Mouse (Mus musculus) MEL-GATA-1-ER (cell line): Measurements from ENCODE around the gene Stub1.
A peak's percentile ranks its signal among the peaks of the same experiment; 100 is the strongest.

Experiments used
- DNase-seq: peaks from one replicate; pipeline ENCODE4 v3.0.0-alpha.2; 2012; ENCODE audit warnings: low read depth; ENCODE audit errors: extremely low read depth

Stub1 gene

DNA sequence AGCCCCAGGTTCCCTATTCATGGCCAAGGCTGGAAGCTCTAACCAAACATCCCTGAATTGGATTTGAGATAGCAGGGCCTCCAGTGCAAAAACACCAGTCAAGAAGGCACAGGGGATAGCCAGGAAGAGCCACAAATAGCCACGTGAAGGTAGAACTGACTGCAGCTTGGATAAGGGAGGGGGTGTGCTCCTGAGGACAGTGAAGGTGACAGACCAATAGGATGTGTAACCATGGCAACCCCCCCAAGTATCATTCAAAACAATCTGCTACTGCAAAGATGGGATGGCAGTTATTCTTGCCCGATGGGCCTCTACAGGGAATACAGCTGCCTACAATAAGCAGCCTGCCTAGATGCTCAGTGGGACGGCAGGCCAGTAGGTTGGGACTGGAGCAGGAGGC lies 4.3 kb upstream of the Stub1 start:
- DNase-seq, result no peak

DNA sequence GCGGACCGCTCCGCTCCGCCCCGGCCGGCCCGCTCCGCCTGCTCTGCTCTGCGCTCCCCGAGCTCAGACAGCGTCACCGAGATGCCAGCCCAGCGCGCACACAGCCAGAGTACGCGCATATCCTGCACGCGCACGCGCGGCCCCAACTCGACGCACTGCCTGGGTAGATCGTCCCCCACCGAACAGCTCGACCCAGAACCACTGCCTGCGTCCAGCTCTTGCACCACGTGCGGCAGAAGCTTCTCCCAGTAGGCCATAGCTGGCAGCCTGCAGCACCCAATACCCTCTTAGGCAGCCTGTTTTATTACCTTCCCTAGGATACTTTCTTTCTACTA lies 3.8 kb upstream of the Stub1 start, which contains the start of gene Rhbdl1:
Rhbdl1 (minus strand) TSS at position 220 of the 335 bp plus-strand sequence.
- no peak for DNase-seq

DNA sequence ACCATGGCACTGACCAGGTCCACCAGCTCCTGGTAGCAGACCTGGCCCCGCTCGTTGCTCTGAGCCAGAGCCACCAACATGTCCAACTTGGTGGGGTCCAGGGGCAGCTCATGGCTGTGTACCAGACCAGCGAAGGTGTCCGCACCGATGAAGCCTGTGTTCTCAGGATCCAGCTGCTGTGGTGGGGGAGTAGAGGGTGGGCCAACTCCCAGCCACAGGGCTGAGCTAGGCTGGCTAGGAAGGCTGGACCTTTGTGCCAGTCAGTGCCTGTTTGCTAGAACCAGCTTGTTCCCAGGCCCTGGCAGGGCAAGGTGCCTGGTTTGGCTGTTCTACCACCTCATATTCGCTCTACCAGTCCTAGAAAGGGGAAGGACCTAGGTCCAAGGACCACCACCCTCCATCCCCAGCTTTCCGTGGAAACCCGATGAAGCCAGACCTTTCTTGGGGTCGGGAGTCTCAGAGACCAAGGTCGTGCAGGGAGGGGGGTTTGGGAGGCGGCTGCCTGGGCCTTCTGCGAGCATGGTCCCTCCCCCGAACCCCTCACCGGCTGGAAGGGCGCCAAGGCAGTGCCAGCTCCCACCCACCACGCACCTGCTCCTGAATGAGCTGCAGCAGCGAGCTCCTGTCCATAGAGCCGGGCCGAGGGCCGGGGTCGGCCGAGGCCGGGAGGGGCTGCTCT lies 3.3 kb upstream of the Stub1 start:
- DNase-seq, result no peak

DNA sequence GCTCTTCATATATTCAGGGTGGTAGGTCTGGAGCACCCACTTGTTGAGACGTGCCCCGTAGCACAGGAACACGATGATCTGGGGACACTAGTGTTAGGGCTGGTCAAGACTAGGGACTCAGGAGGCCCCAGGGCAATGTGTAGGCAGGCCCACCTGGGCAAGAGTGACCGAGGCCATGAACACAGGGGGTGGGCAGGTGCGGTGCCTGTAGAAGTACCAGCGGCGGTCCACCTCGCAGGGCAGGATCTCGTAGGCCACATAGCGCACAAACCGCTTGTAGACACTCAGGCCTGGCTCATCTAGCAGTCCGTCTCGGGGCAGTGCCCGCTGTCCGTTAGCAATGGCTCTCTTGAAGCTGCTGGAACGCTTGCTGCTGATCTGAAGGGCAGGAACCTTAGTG lies 2.6 kb upstream of the Stub1 start:
- no peak for DNase-seq

DNA sequence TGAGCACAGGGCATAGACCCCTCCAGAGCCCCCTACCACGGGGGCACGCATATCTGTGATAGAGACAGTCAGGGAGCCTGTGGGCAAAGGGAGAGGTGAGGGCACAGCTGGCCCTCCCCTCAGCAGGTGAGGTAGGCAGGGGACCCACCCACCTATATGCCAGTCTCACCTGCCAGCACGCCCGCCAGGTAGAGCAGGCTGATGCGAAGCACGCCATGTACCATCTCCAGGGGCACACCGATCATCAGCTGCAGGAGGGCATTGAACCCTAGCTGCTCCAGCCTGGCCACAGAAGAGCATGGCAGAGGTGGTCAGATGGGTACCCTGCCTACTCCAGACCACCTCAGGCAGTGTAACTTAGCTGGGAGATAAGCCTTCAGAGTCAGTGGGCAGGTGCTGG lies 2.1 kb upstream of the Stub1 start:
- no peak for DNase-seq

DNA sequence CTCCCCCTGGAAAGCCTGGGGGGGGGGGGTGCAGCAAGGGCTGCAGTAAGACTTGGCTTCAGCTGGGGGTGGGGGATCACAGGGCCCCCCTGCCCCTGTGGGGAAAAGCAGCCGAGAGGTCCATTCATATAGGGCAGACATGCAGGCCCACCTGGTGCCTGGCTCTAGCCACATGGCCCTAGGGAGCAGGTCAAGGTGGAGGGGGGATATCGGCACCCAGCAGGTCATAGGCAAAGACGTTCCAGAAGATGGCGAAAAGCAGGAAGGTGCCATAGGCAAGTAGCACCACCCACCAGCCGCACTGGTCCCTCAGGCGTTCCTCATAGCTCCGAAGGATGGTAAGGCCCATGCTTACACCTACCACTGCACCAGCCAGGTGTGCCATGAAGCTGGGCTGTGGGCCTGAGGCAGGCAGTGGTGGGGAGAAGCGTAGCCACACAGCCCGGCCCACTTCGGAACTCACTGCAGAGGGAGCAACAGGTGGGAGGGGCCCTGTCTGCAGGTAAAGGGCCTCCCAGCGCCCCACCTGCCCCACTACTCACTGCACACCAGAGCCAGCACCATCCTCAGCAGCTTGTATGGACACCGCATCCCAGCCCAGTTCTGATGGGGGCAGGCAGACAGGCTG lies 1.5 kb upstream of the Stub1 start:
- no peak for DNase-seq

DNA sequence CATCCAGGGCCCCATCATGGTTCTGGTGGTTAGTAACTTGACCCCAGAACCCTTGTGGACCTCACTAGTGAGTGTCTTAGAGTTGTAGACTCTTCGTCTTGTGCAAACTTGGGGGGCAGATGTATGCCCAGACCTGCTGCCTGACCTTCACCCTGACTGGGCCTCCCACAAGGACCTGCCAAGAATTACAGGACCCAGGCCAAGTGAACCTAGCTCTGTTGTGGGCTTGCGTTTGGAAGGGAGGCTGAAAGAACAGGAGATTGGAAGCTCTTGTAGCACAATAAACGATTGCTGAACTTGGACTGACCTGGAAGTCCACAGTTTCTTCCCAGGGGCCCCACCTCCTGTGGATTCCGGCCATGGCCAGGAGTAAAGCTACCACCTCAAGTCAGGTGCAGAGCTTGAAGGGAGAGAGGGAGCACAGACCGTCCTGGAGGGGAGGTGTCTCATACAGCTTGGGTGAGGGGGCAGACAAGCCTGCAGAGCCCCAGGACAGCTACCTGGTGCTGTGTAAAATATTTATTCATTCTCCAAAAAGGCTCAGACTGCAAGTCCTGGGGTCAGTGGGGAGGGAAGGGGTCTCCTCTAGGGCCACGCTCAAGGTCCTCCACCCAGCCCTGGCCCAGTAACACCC lies 874 bp upstream of the Stub1 start:
- no peak for DNase-seq

DNA sequence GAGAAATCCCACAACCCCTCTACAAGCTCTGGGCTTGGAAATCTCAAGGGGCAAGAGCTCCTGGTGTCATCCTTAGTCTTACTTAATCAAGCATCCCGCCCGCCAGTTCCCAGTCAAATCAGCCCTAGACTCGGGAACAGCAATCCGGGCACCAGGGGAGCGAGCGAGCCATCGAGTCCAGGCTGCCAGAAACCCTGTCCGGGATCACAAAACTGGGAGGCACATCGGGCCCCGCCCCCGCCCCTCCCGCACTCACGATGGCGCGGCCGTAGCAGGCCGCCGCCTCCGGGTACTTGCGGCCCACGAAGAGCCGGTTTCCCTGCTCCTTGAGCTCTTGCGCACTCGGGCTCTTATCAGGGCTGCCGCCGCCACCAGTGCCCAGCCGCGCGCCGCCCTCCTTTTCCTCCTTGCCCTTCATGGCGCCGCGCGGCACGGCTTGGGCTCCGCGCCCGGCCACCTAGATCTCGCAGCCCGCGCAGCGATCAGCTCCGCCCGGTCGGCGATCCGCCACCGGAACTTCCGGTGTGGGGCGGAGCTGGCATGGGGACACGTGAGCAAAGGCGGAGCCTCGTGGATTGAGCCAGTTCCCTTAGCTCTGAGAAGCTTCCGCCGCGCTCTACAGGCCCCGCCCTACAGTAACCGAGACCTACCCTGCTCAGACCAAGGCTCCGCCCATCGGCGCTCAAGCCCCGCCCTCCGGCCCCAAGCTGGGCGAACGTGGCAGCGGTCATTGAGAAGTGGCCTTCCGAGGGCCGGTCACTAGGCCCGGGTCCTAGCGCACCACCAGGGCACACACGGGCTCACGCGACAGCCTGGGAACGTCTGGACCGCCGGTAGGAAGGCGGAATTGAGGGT lies 541 bp downstream of the Stub1 start:
- peak; percentile 92 for DNase-seq

DNA sequence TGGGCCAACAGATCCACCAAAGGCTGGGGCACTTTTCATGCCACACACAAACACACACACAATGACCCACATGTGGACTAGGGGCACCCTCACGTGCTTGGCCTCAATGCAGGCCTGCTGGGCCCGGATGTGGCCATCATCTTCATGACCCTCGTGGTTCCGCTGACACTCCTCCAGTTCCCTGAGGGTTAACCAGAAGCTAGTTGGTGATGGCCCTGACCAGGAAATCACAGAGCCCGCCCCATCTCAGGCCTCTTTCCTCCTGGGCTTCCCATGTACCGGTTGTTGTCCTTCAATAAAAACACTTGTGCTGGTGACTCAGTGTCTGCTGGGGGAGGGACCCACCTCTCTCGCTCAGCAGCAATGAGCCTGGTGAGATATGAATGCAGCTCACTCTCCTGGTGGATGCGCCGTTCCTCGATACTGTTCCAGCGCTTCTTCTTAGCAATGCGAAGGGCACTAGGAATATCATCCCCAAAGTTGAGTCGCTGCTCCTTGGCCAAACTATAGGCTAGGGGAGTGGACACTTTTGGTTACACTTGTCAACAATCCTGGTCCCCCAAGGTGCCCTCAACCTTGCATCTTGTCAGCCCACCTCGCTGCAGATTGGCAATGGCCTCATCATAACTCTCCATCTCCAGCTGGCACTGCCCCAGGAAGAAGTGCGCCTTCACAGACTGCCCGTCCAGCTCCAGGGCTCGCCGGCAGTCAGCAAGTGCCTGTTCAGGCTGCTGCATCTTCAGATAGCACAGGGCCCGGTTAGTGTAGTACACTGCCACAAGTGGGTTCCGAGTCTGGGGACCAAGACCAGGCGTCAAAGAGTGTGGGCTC lies 1.5 kb downstream of the Stub1 start:
- no peak for DNase-seq

DNA sequence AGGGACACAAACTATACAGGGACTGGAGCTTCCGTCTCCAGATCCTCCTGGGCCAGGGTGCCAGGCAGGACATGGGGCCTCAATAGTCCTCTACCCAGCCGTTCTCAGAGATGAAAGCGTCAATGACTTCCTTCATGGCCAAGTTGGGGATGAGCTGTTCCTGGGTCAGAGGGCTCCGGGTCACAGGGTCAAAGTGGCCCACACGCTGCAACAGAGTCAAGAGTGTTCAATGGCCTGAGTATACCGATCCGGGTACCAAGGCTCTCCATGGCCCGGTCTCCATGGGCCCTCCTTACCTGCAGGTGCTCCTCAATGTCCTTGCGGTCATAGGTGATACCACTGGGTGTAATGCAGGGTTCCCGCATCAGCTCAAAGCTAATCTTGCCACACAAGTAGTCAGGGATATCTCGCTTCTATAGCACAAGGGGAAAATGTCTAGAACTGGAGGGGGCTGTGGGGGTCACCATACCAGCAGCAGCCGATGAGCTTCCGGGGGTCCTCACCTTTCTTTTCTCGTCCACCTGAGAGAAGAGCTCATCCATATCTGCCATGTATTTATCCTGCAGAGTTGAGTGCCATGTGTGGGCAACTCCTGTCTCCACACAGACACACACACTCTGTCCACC lies 2.3 kb downstream of the Stub1 start:
- no peak for DNase-seq

DNA sequence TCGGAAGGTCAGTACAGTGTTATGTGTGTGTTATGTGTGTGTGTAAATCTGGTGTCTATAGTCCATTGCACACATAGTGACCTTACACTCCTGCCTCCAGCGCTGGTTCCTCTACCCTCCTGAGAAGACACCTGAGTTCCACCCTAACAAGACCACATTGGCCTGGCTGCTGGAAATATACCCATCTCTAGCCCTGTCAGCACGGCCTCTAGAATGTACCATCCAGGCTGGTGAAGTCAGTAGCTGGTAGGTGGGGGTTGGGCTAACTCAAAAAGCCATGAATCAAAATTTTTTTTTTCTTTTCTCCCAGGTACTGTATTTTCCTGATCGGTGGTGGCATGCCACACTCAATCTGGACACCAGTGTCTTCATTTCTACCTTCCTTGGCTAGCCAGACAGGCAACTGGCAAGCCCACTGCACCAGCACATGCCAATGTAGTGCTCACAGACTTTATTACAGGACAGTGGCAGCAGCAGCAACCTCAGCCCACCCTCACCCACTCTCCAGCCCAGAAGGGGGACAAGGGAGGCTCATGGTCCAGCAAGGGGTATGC lies 2.9 kb downstream of the Stub1 start:
- DNase-seq, result no peak

DNA sequence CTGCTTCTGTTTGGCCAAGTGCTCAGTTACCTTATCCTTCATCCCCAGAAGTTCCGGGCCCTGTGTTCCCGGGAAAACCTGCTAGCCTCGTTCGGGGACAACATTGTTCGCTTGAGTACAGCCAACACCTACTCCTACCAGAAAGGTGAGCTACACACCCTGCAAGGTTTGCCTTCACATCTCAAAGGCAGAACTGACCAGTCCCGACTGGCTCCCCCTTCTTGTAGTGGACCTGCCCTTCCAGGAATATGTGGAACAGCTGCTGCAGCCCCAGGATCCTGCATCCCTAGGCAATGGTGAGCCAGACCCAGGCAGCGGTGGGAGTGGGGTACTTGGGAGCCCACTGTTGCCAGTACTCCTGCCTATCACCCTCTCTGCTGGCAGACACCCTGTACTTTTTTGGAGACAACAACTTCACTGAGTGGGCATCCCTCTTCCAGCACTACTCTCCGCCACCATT lies 3.6 kb downstream of the Stub1 start:
- DNase-seq, result no peak

DNA sequence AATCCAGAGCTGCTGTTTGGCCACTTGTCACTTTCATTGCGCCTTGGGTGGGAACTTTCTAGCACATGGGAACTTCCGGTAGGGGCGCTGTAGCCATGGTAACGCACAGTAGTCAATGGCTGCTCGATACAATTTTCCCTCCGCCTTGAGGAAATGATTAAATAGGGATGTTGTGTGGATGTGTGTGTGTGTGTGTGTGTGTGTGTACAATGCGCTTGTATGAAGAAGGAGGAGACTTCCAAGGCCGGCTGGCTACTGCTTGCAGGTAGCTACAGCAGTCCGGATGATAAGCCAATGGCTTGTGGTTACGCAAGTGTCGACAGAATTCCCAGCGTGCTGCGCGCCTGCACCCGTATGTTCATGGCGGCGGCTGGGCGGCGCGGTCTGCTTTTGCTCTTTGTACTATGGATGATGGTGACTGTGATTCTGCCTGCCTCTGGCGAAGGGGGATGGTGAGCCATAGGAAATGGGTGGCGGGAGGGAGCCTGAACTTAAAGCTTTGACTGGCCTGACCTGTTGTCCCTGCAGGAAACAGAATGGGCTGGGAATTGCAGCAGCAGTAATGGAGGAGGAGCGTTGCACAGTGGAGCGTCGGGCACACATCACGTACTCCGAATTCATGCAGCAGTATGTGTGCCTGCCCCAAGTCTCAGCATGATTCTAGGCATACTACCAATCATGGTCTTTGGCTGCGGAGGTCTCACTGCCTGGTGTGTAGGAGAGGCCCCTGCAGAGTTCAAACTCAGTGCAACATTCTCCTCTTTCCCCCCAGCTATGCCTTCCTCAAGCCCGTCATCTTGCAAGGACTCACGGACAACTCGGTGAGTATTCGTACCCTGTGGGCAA lies 4.3 kb downstream of the Stub1 start, which contains the start of gene Jmjd8:
Jmjd8 (plus strand) TSS at position 156 of the 846 bp plus-strand sequence.
- no peak for DNase-seq

DNA sequence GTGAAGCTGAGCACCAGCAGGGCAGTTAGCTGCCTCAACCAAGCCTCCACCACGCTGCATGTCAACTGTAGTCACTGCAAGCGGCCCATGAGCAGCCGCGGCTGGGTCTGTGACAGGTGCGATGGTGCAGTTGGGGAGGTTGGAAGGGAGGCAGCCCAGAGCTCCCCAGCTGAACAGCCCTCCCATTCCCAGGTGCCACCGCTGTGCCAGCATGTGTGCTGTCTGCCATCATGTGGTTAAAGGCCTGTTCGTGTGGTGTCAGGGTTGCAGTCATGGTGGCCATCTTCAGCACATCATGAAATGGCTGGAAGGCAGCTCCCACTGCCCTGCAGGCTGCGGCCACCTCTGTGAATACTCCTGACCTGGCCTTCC lies 5.0 kb downstream of the Stub1 start:
- no peak for DNase-seq

DNA sequence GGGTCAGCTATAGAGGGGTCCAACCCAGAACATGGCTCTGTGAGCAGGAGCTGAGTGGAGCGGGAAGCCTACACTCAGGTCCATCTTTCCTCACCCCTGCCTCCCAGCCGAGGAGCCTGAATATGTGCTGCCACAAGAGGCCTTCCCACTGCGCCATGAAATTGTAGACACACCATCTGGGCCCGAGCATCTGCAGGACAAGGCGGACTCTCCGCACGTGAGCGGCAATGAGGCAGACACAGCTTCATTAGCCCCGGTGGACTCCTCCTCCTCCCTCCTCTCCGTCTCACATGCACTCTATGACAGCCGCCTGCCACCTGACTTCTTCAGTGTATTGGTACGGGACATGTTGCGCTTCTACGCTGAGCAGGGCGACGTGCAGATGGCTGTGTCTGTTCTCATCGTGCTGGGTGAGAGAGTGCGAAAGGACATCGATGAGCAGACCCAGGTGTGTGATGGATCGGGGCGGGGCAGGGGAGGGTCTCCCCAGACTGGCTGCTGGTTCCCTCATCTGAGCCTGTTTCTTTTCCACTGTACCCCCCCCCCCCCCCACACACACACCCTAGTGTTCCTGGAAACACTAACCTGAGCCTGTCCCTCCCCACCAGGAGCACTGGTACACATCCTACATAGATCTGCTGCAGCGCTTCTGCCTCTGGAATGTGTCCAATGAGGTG lies 5.5 kb downstream of the Stub1 start:
- DNase-seq, result no peak

DNA sequence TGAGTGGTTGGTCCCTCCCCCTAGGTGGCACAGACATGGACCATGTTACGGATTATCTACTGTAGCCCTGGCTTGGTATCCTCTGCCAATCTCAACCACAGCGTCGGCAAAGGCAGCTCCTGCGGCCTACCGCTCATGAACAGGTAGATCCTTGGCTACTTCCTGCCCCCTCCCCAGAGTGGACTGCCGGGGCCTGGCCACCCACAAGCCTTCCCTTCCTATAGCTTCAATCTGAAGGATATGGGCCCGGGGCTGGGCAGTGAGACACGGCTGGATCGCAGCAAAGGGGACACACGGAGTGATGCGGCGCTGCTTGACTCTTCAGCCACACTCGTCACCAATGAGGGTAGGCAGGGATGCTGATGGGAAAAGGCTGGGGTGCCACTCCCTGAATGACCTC lies 6.2 kb downstream of the Stub1 start:
- DNase-seq, result no peak

DNA sequence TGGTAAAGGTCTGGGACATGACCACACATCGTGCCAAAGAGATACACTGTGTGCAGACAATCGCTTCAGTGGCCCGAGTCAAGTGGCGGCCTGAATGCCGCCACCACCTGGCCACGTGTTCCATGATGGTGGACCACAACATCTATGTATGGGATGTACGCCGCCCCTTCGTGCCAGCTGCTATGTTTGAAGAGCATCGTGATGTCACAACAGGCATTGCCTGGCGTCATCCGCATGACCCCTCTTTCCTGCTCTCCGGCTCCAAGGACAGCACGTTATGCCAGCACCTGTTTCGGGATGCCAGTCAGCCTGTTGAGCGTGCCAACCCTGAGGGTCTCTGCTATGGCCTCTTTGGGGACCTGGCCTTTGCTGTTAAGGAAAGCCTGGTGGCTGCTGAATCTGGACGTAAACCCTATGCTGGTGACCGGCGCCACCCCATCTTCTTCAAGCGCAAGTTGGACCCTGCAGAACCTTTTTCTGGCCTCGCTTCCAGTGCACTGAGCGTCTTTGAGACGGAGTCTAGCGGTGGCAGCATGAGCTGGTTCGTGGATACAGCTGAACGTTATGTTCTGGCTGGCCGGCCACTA lies 7.1 kb downstream of the Stub1 start:
- no peak for DNase-seq

DNA sequence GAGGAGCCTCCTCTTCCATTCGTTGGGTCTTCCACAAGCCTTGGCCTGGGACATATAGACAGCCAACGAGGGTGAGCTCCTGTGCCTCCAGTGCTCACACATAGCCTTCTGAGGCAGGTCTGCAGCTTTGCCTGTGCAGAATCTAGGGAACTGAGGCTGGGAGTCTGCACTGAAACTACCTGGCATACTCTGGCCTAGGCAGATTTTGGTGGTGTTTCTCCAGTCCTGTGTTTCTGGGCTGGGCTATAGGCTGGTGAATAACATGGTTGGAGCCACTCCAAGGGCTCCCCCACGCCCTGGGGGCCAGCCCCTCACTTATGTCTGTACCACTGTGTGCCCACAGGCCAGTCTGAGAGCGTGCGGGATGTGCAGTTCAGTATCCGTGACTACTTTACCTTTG lies 7.9 kb downstream of the Stub1 start:
- DNase-seq, result no peak
